Mouse (Mus musculus): ENCODE results near the gene Lactb.
"Not testable (repeated sequence)": the region's sequence is repeated elsewhere in the genome, so short reads cannot be mapped to it uniquely, and the experiment has no call there.

The Lactb gene

DNA sequence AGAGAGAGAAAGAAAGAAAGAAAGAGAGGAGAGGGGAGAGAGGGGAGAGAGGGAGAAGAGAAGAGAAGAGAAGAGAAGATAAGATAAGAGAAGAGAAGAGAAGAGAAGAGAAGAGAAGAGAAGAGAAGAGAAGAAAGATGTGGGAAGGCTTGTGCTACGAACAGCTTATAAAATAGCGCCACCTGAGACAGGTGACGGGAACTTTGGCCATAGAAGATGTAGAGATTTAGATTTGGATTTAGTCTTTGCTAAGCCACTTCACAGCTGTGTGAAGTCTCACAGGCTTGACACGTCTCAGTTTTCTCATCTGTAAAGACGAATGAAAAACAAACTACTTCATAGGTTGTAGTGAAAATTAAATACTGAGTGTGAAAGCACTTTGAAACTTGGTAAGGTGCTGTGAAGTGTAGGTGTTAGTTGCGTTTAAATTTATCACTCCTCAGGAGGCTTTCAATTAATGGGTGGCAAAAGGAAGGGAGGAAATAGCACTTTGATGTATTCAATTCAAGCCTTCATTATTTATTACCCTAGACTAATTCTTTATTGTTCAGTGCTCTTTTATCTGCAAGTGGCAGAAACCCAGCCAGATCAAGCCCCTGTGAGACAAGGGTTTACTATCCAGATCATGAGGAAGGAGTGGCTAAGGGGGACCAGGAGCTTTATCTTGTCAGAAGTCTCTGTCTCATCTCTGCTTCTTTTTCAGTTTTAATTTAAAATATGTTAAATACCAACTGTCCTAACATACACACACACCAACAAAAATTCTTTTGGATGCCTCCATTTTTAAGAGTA, 54.6 kb downstream of the Lactb start:
- no peak for DNase-seq (ENCODE audit: low read depth, low spot score)

DNA sequence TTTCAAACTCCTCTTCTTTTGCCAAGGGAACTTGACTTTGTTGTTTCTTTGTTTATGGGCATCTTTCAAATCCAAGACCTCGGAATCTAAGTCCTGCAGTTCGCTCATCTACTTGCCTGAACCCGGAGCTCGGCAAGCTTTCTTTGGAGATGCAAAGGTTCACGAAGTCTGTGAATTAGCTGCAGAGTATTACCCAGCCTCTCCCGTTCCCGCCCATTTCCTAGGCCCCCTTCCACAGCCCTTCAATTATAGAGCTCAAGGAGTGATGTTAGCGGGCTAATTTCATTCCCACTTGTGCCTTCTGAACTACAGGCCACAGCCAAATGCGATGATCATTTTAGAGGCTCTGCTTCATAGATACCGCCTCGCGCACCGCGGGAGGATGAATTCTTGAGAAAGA, 55.3 kb downstream of the Lactb start:
- no peak for DNase-seq (ENCODE audit: low read depth, low spot score)

- DNase-seq (ENCODE audit: low read depth, low spot score): peak; percentile 96
These were observed 55.8 kb downstream of the Lactb start, which contains the start of gene Rab8b for GRCm38 (mm10) chr9:66919382-66919971. Gene Rab8b (minus strand): TSS chr9:66919687.

DNA sequence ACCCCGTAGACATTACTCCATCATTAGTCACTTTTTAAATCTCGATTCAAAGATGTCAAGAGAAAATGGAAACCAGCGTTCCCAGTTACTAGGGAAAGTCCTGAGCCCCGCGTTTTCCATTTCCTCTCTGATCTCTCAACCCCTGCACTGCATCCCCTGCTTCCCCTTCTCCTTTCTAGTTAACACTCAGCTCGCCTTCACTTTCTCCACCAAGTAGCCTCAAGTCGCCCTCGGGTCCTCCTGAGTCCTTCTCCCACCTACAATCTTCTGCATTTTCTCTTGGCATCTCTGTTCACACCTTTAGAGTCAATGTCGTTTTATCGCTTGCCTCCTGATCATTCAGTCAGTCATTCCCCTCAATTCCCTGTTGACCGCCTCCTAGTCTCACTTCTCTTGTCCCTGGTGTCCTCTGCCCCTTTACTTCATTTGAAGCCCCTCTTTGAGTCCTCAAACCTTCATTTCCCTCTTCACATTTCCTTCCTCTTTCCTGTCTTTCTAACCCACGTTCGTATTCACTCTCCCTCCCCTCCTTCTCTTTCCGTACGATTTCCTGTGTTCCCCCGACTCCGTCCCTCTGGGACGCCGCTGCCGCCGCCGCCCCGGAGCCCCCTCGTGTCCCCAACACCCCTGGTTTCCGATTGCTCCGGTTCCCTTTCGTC, 56.5 kb downstream of the Lactb start:
- no peak for DNase-seq (ENCODE audit: low read depth, low spot score)

DNA sequence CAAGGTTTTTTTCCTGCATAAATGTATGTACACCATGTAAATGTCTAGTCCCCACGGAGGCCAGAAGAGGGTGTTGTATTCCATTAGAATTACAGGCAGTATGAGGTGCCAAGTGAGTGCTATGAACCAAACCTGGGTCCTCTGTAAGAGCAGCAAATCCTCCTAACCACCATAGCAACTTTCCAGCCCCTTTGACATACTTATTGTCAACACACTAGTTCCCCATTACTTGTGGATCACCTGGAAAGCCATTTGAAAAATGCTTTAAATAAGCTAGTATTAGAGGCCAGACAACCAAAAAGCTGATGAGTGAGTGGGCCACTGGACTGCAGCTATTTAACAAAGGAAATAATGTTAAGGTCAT, 57.4 kb downstream of the Lactb start:
- DNase-seq (ENCODE audit: low read depth, low spot score): no peak

DNA sequence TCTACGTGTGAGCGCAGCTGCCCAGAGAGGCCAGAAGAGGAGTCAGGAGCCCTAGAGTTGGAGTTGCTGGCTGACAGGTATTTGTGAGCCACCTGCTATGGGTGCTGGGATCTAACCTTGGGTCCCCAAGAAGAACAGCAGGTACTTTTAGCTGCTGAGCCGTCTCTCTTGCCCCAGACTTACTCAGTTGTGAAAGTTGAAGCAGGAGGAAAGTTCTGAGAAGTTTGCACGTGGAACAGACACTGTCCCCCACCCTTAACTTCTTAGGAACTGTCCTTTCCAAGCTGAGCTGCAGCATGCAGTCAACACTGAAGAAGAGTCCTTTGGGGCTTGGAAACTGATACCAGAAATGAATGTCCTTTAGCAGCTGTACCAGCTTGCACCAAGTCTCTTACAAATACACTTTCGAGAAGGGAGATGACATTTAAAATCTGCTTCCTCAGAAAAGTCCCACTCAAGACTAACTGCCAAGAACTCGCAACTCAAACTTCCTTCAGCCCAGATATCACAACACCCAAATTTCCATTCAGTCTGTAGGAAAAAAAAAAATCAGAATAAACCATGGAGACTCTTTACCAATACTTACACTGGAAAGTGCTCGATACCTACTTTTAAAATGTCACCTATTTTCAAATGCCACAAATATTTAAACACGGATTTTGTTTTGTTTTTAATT, 57.9 kb downstream of the Lactb start:
- no peak for DNase-seq (ENCODE audit: low read depth, low spot score)

GRCm38 (mm10) chr9:66915869-66916785, 59.2 kb downstream of the Lactb start:
- no peak for DNase-seq (ENCODE audit: low read depth, low spot score)

DNA sequence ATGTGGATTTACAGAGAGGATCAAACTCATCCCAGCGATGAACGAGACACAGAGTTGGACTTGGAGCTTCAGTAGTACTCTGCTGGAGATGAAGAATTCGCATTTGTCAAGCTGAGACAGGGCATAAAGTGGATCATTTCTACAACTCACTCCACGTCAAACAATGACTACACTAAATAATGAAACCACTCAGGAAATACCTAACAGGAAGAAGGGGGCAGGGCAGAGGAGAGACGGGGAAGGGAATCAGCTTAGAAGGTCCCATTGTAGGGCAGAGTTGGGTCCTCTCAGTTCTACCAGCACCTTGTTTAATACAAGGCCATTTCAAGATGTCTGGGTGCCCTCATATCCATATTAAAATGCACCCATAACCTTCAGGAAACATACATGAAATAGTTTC, 59.9 kb downstream of the Lactb start:
- DNase-seq (ENCODE audit: low read depth, low spot score): no peak

GRCm38 (mm10) chr9:66914540-66914939, 60.7 kb downstream of the Lactb start:
- no peak for DNase-seq (ENCODE audit: low read depth, low spot score)

GRCm38 (mm10) chr9:66913254-66913934, 61.9 kb downstream of the Lactb start:
- not testable (repeated sequence) for DNase-seq (ENCODE audit: low read depth, low spot score)

- DNase-seq (ENCODE audit: low read depth, low spot score): no peak
These were observed 63.0 kb downstream of the Lactb start for GRCm38 (mm10) chr9:66912304-66912703.

- DNase-seq (ENCODE audit: low read depth, low spot score): no peak
These were observed 64.6 kb downstream of the Lactb start for GRCm38 (mm10) chr9:66910677-66911076.

DNA sequence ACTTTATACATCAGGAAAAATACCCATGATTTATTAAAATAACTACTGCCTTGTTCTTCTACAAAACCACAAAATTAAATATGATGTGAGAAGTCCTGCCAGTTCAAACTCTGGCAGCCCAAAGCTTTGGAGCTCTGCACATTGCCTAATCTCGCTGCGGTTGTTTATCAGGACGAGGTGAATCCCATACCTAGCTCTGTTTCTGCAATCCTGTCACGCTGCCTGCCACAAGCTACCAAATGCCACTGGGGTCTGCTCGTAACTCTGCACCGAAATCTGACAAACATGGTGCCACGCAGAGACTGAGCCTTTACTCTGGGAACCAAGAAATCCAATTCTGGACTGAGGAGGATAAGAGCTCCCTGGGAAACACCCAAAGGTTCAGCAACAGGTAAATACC, 65.4 kb downstream of the Lactb start:
- DNase-seq (ENCODE audit: low read depth, low spot score): no peak

DNA sequence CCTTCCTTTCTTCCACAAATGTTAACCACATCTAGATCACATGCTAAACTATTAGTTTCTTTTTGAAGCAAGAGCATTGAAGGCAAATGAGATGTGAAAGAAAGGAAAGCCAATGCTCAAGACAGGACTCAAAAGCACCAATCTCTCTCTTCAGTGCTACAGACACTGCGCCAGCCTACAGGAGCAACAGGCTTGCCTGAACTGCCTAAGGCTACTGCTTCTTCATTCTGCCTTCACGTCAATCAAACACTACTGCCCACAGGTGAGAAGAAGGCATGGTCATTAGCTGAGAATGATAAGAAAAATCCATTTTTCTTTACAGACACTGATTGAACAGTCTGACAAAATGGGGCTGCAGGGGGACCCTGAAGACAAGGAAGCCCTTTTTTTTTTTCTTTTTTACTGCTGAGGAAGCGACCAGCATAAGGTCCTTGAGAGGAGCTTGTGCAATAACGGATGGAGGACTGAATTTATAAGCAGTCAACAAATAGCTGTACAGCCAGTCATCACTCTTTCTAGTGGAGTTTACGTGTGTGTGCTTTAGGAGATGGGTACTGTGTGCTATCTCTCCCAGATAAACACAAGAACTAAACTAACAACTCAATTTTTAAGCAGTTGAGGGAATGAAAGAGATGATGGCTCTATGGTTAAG, 67.4 kb downstream of the Lactb start:
- DNase-seq (ENCODE audit: low read depth, low spot score): no peak

DNA sequence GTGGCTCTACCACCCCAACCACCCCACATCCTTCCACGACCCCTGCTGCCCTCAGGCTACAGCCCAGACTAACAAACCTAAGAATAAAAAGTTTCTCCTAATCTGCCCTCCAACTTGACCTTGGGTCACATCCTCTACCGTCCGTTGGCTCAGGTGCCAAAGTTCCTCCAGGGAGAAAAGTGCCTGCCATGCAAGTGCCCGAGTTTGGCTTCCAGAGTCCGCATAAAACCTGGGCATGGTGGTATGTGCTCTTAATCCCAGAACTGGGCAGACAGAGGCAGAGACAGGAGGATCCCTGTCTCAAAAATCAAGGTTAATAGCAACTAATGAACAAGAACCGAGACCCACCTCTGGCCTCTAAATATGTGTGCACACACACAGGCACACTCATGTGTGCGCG, 68.2 kb downstream of the Lactb start:
- no peak for DNase-seq (ENCODE audit: low read depth, low spot score)

GRCm38 (mm10) chr9:66905990-66906389, 69.3 kb downstream of the Lactb start:
- DNase-seq (ENCODE audit: low read depth, low spot score): no peak
